Mouse (Mus musculus): ENCODE data around the gene Rgs6. TPM values are rescaled to one million over a fixed set of nuclear protein-coding genes. Genes with fewer than 3 reads are reported as not detected.

Gene Rgs6
- total RNA-seq, 2 experiments from 2014 or later: 11.6 to 13.4 TPM

DNA sequence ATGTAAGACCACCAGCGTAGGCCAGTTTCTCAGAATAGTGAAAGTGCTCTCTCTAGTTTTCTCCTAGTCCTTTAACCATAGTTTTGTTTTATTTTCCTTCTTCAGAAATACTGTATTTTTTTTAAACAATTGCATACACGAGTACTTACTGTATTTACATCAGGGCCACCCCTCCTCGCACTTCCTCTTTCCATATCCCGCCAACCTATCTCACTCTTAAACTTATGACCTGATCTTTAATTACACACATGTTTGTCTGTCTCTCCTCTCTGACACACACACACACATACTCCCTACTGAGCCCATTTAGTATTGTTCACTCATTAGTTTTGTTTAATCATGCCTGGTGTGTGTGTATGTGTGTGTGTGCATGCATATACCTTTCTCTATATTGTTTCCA lies 159.0 kb downstream of the Rgs6 start:
- DNase-seq (ENCODE audit: extremely low spot score in 1 of 2, low spot score in 1 of 2): no peak

DNA sequence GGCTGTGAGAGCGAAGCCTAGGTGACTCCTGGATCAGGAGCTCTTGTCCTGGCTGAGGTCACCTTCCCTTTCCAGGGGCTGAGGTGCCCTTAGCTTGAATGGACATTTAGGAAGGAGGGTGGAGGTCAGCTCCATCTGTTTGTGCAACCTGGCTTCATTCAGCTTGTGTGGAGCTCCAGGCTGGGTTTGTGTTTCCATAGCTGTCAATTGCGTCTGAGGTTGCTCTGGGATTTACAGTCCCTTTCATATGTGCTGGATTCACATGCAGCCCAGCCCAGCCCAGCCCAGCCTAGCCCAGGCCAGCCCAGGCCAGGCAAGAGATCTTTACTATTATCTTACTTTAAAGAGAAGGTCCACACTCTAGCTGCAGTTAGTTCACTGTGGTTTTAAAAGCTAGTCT lies 163.8 kb downstream of the Rgs6 start:
- DNase-seq (ENCODE audit: extremely low spot score in 1 of 2, low spot score in 1 of 2): no peak

DNA sequence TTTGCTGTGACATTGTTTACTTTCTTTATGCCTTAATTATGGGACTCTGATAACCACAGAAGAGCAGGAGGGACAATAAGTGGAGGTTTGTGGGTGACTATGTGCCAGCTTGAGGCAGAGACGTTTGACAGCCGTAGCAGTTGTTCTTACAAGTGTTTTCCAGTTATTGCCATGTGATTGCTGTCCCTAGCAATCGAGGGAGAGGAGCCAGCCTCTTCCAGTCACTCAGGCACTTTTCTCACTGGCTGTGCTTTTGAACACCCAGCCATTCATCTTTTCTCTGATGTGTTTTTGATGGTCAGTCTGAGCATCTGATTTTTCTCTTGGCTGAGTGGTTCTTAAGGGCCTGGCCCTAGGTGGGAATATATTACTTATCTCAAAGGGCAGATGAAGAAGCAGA lies 166.4 kb downstream of the Rgs6 start:
- no peak for DNase-seq (ENCODE audit: extremely low spot score in 1 of 2, low spot score in 1 of 2)

DNA sequence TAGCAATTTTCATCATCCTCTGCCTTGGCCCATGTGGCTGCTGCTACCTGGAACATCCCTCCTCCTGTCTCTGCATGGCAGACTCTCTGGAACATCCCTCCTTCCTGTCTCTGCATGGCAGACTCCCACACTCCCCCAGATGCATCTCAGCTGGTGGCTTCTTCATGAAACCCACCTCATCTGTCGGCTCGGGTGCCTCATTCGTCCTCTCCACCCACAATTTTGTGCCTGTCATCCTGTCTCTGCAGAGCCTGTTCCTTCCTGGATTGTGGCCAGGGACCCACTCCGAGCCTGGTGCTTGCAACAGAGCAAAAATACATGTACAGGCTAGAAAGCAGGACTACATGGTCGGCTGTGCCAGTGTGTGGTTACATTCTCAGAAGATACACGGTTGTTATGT lies 168.7 kb downstream of the Rgs6 start:
- peak in 1 of 2 experiments; percentile 8 for DNase-seq (ENCODE audit: extremely low spot score in 1 of 2, low spot score in 1 of 2)

DNA sequence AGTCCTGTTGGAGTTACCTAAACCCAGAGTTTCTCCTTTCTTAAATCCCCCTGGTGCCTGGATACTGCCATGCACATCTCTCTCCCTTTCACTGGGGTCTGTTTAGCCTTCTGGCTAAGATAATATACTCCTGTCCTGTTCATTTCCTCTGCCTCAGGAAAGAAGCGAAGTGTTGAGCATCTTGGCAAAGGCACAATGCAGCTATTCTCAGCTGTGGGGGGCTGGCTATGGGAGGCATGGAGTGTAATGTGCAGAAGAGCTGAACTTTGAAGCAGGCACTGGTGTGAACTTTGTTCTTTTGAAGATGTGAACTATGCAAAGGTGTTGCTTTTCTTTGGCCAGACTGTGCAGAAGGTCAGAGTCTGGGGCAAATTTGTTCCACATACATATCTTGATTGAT lies 169.3 kb downstream of the Rgs6 start:
- no peak for DNase-seq (ENCODE audit: extremely low spot score in 1 of 2, low spot score in 1 of 2)

DNA sequence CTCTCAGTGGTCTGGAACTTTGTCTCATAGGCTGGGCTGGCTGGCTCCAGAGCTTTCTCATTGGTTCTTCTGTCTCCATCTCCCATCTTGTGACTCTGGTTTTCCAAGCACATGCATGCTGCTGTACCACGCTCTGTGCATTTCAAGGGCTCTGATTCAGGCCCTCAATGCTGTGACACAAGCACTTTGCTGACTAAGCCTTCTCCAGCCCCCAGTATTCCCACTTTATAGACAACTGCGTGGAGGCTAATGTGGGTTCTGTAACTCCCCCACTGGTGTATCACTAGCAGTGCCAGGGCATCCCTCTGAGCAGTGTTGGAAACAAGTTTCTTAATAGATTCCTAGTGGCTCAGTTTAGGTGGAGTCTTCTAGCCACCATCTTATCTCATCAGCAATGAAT lies 174.0 kb downstream of the Rgs6 start:
- no peak for DNase-seq (ENCODE audit: extremely low spot score in 1 of 2, low spot score in 1 of 2)

DNA sequence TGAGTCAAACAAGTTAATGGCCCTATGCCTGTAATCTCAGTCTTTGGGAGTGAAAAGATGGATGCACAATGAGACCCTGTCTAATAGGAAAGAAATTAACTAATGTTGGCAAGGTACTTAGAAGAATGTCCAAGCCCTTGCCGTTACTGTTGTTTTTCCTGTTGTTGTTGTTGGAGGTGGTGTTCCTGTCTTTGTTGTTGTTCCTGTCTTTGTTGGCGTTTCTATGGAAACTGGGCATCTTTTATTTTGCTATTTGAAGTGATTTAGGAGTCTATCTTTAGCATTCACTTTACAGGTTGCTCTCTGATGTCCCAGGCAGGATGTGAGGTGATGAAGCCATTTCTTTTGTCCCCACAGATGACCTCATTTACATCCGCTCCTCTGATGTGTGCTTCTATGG lies 180.6 kb downstream of the Rgs6 start:
- no peak for DNase-seq (ENCODE audit: extremely low spot score in 1 of 2, low spot score in 1 of 2)

DNA sequence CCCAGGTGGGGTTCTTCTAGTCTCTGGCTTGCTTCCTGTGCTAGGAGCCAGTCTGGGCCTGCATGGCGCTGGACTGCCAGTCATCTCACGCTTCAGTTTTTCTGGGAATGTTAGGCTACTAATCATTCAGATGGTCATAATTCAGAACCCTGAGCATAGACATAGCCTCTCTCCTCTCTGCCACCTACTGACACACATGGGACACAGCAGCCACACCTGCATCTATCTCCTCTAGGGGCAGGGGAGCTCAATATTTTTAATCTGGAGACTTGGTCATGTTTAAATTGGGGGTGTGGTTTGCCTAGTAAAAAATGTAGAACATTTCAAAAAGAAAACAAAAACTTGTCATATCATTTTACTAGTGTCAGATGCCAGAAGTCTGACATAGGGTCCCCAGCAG lies 184.1 kb downstream of the Rgs6 start:
- DNase-seq (ENCODE audit: extremely low spot score in 1 of 2, low spot score in 1 of 2): no peak

DNA sequence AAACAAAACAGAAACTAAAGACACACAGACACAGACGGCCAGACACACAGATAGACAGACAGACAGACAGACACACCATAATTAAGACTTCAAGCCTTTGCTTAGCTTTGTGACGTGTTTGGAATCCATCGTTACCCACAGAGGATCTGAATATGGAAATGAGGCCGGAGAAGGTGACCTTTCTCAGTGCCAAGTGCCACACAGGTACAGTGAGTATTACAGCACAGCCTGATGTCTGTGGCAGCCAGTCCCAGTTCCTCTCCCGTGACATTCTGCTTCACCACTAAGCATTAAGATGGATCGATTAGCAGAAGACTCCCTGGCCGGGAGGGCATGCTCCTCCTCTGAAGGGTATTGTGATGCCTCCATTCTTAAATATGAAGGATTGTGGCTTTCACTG lies 186.5 kb downstream of the Rgs6 start:
- DNase-seq (ENCODE audit: extremely low spot score in 1 of 2, low spot score in 1 of 2): no peak

DNA sequence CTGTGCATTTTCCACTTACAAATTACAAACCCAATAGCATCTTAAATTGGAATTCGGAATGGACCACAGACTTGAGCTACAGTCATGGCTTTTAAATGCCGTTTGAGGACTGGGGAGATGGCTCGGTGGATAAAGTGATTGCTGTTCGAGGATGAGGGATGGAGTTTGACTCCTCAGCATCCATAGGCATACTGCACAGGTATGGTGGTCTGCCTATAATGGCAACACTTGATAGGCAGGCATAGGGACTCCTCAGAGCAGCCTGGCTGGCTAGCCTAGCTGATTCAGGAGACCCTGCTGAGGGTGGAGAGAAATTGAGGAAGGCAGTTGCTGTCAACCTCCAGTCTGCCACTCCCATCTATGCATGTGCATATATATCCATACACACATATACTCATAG lies 188.6 kb downstream of the Rgs6 start:
- no peak for DNase-seq (ENCODE audit: extremely low spot score in 1 of 2, low spot score in 1 of 2)

DNA sequence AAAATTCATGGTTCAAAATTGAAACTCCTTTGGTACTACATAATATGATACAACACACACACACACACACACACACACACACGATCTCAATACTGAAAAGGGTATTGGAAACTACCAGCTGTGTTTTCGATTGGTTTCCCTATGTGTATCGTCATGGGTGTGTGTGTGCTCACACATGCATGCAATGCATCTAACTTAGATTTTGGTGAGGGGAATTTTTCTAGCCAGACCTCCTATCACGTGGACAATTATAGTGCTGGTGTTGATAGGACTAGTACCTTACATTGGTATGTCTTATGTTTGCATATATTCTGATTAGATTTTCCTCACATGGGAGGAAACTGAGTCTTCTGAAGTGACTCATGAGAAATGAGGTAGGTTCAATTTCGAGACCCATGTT lies 192.8 kb downstream of the Rgs6 start:
- no peak for DNase-seq (ENCODE audit: extremely low spot score in 1 of 2, low spot score in 1 of 2)

DNA sequence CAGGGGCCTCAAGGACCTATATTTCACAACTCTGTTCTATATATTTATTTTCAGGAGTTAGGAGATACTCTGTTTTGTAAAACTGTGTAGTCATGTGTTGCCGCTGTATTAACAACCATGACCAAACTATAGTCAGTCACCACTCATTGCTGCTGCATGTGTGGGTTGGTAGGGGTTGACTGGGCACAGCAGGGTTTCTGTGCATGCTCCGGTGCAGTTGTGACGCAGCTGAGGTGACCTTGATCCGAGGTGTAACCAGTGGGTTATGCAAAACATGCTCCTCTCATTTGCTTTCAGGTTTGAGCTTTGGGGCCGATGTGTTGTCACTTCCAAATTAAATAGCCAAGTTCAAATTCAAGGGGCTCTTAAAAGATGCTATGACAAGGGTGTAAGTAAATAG lies 193.3 kb downstream of the Rgs6 start:
- DNase-seq (ENCODE audit: extremely low spot score in 1 of 2, low spot score in 1 of 2): no peak

DNA sequence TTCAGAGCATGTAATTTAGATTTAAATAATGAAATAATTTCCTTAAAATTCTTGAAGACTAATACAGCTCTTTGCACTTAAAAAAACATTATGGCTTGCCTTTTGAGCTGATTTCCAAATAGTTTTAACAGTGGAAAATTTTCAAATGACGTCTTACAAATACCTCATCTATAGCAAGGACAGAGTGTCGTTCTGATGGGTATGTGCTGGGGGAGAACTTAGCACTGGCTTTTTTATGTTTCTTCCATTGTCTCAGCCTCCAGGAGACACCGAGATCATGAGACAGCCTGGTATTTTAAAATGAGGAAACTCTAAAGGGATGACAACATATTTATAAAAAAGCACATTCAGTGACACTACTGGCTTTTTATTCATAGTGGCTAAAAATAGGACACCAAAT lies 204.0 kb downstream of the Rgs6 start:
- DNase-seq (ENCODE audit: extremely low spot score in 1 of 2, low spot score in 1 of 2): no peak

DNA sequence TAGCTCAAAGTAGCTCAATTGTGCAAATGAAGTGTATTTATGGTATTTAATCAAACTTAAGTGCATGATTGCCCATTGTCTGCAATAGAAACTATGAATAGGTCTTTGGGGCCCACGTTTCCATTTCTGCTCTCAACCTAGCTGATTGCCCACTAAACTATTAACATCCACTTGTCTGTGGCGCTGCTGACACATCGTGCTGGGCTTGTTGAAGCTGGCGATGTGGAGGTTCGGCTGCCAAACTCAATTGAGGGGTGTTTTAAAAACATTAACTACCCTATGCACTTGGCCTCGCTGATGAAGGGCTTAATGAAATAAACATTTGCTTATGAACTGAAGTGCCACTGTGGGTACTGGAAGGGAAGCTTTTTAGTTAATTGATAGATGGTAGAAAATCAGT lies 211.8 kb downstream of the Rgs6 start:
- DNase-seq (ENCODE audit: extremely low spot score in 1 of 2, low spot score in 1 of 2): no peak

DNA sequence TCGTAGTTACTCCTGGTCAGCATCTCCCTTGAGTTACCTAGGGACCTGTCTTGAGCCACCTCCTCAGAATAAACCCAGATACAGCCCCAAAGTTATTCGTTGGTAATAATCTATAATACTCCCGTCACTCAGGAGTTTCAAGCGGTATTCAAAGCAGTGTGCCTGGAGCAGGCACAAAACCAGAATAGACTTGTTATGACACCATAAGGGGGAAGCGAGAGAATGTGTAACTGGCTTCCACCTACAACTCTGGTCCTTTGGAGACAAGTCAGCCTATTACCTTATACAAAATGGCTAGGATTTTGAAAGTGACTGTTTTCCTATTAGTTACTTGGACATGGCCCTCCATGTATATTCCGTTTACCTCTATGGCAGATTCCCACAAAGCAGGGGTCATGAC lies 213.6 kb downstream of the Rgs6 start:
- no peak for DNase-seq (ENCODE audit: extremely low spot score in 1 of 2, low spot score in 1 of 2)

DNA sequence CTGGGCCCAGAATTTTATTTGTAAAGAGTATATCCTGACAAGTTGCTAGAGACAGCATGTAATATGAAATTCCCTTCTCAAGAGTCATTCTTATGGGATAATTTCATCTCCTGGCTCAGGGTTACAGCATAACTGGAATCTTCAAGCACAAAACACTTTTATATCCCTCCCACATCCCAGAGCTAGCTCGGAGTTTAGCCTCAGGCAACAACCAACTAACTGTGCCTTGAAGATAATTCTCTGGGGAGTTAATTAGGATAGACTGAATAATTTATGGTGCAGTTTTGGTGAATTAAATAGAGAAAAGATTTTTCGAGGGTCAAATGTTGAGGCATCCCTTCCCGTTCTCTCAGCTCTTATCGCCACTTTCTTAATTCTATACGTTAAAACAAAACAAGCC lies 214.6 kb downstream of the Rgs6 start:
- no peak for DNase-seq (ENCODE audit: extremely low spot score in 1 of 2, low spot score in 1 of 2)

DNA sequence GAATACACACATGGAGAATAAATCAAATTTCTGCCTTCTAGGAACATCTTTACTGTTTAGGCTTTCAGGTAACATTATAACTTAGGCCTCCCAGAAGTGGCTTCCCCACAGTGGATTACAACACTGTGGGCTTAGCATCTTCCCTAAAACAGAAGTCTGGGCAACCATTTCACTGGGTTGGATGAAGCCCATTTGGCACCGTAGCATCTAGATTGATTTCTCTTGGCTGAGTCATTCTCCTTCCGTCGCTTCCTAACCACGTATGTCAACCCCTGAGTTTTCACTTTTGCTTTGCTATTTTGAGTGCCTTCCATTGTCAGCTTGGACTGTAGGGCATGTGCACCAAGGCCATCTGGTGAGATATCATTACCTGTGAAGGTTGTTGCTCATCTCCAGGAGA lies 217.1 kb downstream of the Rgs6 start:
- DNase-seq (ENCODE audit: extremely low spot score in 1 of 2, low spot score in 1 of 2): no peak

DNA sequence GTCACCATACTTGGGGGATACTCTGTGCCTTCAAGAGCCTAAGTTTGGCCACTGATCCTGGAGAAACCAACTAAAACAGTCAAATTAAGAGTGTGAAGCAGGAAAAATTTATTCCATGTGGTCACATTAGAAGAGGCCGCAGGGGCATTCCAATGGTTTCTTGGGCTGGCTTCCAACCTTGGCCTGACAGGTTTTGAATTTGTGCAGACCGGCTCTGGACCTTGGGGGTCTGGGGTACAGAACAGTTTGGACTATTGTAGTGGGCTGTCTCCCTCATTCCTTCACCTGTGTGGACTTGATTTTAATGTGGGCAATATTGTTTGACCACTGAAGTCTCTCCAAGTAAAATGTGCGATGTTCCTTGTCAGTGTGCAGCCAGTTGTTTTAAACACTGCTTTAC lies 222.5 kb downstream of the Rgs6 start:
- DNase-seq (ENCODE audit: extremely low spot score in 1 of 2, low spot score in 1 of 2): no peak

DNA sequence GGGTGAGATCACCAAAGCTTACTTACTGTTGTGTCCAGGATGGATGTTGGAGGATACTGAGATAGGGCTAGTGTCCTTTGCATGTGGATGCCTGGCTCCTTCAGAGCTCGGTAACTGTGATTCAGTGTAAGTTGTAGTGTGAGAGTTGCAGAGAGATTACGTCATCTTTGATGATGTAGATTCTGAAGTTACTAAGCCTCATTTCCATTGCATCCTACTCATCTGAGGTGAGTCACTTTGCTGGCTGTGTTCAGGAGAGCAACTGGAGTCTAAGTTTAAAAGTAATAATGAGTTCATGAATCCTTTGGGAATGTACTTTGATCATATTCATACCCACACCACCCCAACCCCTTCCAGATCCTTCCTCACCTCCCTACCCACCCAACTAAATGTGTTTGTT lies 227.9 kb downstream of the Rgs6 start:
- no peak for DNase-seq (ENCODE audit: extremely low spot score in 1 of 2, low spot score in 1 of 2)

DNA sequence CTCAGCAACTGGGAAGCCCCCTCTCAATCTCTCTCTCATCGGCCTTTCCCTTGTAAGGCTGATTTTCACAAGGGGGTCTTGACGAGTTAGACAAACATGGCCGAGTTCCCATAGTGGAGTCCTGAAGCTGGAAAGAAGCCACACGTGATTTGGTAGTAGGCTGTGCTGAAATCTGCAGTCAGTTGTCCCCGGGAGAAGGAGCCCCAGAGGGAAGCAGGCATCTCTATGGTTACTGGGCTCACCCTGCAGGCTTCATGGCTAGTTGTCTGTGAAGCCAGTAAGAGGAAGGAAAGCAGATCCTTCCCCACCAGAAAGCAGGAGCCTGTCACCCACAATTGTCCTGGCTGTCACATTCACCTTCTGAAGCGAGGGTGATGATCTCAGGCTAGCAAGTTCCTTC lies 231.2 kb downstream of the Rgs6 start:
- DNase-seq (ENCODE audit: extremely low spot score in 1 of 2, low spot score in 1 of 2): no peak

DNA sequence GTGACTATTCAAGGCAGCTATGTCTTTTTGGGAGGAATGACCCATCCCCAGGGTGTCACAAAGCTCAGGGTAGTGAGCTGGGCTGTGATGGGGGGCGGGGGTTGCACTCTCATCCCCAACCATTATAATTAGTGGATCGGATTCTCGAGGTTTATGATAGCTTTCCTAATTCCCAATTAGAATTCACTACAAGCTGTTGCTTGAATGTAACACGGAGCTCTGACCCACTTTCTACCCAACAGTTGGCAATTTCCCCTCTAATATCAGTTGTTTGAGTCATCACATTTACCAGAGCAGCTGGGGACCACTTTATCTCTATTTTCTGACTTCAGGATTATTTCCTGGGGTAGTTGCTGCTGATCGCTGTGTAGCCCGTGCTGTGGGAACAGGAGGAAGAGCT lies 231.9 kb downstream of the Rgs6 start:
- DNase-seq (ENCODE audit: extremely low spot score in 1 of 2, low spot score in 1 of 2): no peak

DNA sequence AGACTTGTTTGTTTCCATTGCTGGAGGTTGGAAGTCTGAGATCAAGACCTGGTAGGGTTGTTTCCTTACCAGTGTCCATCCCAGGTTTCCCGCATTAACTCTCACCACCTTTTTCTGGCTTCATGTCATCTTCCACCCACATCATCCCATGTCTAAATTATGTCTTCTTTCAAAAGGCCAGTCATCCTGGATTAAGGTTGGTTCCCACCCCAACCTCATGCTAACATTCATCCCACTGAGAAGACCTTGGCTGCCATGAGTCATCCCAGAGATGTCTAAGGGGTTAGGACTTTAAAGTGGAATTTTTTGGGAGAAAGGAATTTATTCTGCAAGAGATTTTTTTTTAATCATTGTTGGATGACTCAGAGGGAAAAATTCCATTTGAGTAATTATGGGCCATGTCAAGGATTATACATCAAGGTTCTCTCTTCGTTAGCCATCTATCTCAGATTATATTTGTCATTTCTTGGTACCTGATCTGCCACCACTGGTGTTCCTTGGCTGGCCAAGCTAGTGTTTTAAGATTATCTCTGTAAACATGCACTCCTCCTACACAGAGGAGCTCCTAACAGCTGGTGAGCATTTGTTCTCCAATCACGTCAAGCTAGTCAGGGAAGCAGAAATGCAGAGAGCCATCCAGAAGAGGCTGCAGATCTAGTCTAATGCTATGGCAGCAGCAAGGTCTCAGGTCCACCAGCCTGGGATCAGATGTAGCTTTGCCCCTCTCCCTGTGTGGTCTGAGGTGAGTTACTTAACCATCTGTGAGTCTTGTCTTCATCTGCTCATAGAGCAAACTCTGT lies 234.9 kb downstream of the Rgs6 start:
- no peak for DNase-seq (ENCODE audit: extremely low spot score in 1 of 2, low spot score in 1 of 2)

DNA sequence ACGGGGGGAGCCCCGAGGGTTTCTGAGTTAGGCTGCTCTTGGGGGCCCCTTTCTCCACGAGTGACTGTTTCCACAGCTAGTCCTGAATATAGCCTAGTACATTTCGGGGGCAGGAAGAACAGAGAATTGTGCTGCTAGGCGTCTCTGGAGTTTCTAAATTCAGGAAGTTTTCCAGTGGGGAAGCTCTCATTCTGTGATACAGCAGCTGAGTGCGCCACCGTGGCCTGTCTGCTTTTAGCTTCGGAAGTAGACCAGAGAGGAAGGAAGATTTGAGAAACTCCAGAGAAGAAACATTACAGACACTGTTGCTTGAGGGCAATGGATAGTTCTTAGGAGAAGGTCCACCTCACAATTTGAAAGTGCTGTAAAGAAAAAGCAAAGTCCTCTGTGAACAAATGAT lies 242.2 kb downstream of the Rgs6 start:
- no peak for DNase-seq (ENCODE audit: extremely low spot score in 1 of 2, low spot score in 1 of 2)
